Mouse (Mus musculus): ENCODE results near the gene Zfp967.
"Not testable (repeated sequence)": the region's sequence is repeated elsewhere in the genome, so short reads cannot be mapped to it uniquely, and the experiment has no call there.

Zfp967 gene

GRCm38 (mm10) chr2:176520756-176521155 lies at the start of gene Zfp967:
Gene Zfp967, plus strand, starts transcription at chr2:176521056.
- not testable (repeated sequence) for DNase-seq (ENCODE audit: low spot score in 2 of 2)

DNA sequence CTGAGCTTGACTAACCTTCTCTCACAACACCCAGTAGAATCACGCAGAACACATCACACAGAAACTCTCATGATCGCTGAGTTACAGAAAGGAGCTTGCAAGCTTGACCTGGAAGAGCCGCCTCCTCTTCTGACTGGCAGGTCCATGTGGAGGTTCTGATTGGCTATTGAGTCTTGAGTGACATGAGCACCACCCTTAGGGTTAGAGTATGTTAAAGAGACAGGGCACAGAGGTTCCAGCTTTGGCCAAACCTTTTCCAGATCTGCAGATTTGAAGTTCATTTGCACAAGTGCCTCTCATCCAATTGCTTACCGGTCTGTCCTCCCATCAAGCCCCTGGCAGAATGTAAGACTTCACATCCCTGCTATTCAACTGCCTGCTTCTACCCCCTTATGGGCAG lies 34.2 kb upstream of the Zfp967 start, which contains the start of gene Gm14434:
Gene Gm14434, minus strand, starts transcription at position 101 of the 400 bp plus-strand sequence.
- not testable (repeated sequence) for DNase-seq (ENCODE audit: low spot score in 2 of 2)
